Mouse (Mus musculus): ENCODE results near the gene Pxdn. TPM values are rescaled to one million over a fixed set of nuclear protein-coding genes. Genes with fewer than 3 reads are reported as not detected.

Pxdn gene
- total and polyA plus RNA-seq, 3 experiments = 0.04 to 0.21 (median 0.14) TPM

DNA sequence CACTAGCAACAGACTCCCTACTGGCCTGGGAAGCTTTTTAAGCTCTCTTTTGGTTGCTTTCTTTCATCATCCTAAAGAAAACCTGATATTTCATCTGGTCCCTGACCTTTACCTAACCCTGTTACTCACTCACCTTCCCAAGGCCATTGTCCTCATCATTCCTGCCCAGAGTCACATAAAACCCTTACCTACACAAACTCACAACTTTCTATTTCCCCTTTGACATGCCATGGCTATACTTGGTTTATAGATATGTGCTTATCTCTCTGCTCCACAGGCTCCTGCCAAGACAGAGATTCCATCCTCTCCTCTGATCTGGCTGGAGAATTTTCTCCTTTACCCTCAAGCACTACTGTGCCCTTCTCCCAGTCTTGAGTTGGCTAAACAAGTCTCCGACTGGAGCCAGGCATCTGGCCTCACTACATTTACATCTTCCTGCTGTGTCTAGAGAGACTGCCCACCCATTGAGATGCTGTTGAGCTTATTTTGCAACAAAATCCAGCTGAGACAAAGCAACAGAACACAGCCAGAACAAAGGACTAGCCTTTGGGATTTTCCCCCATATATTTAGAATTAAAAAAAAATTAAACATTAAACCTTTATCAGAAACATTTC, 124.2 kb downstream of the Pxdn start:
- dilution Hi-C loops (cut with MboI; ENCODE audit: extremely low pct_ligation_motif_present, extremely low pct_unique_long_range_greater_than_20kb, low sequenced_read_pairs) = no loop called here
- no peak for TF ChIP-seq E2F4 (IDR thresholded peaks at IDR 0.05; ENCODE audit: insufficient replicate concordance, low read depth, low read length)
- TF ChIP-seq CHD2 (IDR thresholded peaks at IDR 0.05; ENCODE audit: low read length) = no peak
- no peak for TF ChIP-seq SMC3 (IDR thresholded peaks at IDR 0.05; ENCODE audit: low read depth, low read length)
- TF ChIP-seq SIN3A (IDR thresholded peaks at IDR 0.05; ENCODE audit: low read length) = no peak
- TF ChIP-seq RCOR1 (conservative IDR thresholded peaks at IDR 0.05; ENCODE audit: low read depth, low read length) = no peak
- no peak for TF ChIP-seq POLR2AphosphoS2 (IDR thresholded peaks at IDR 0.05; ENCODE audit: low read depth, low read length)
- TF ChIP-seq CTCF (conservative IDR thresholded peaks at IDR 0.05 in 1 of 2, IDR thresholded peaks at IDR 0.05 in 1 of 2; ENCODE audit: low read depth in 2 of 2, low read length in 2 of 2) = no peak
- no peak for TF ChIP-seq ETS1 (conservative IDR thresholded peaks at IDR 0.05; ENCODE audit: low read depth, low read length)
- TF ChIP-seq ZKSCAN1 (IDR thresholded peaks at IDR 0.05; ENCODE audit: borderline replicate concordance, low read depth, low read length) = no peak

DNA sequence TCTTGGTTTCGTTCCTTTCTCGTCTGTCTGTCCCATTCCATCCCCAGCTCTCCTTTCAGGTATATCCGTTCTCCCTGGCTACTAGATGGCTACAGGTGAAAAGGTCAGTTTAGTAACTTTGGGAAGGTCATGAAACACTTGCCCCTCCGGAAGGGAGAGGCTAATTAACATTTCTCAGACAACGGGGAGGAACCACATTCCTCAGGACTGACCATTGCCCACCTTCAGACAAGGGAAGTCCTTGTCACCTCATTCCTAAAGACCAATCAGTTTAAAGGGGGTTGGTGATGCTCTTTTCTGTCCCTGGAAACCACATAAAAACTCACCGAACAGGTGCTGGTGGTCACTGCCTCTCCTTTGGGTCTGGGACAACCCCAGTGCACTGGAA, 124.7 kb downstream of the Pxdn start:
- TF ChIP-seq KAT2A (IDR thresholded peaks at IDR 0.05; ENCODE audit: insufficient replicate concordance, low read length) = no peak
- no peak for TF ChIP-seq HCFC1 (IDR thresholded peaks at IDR 0.05; ENCODE audit: low read depth, low read length)
- no peak for TF ChIP-seq USF2 (conservative IDR thresholded peaks at IDR 0.05; ENCODE audit: low read depth, low read length)
- TF ChIP-seq ELF1 (IDR thresholded peaks at IDR 0.05; ENCODE audit: low read depth, low read length) = no peak
- no peak for TF ChIP-seq RCOR1 (conservative IDR thresholded peaks at IDR 0.05; ENCODE audit: low read depth, low read length)
- TF ChIP-seq MAX (IDR thresholded peaks at IDR 0.05; ENCODE audit: low read length) = no peak
- no peak for TF ChIP-seq ZC3H11A (IDR thresholded peaks at IDR 0.05; ENCODE audit: low read depth, low read length)
- TF ChIP-seq SIN3A (IDR thresholded peaks at IDR 0.05; ENCODE audit: low read length) = no peak
- no peak for TF ChIP-seq POLR2A (IDR thresholded peaks at IDR 0.05; ENCODE audit: low read depth, low read length)
- no peak for TF ChIP-seq SMC3 (IDR thresholded peaks at IDR 0.05; ENCODE audit: low read depth, low read length)
- TF ChIP-seq MEF2A (IDR thresholded peaks at IDR 0.05; ENCODE audit: borderline replicate concordance, low read depth, low read length) = no peak
- no peak for TF ChIP-seq IRF4 (IDR thresholded peaks at IDR 0.05; ENCODE audit: low read depth, low read length)
- TF ChIP-seq TBP (conservative IDR thresholded peaks at IDR 0.05; ENCODE audit: low read depth, low read length) = no peak
- TF ChIP-seq ETS1 (conservative IDR thresholded peaks at IDR 0.05; ENCODE audit: low read depth, low read length) = no peak
- no peak for TF ChIP-seq MYC (IDR thresholded peaks at IDR 0.05; ENCODE audit: low read depth, low read length)
- Histone ChIP-seq H3K9me3 (replicated peaks; ENCODE audit: low read length) (no peaks in the 10 kb centered on the region), H3K9ac (ENCODE audit: insufficient read depth, low read depth) (no peak overlapping the region), H3K36me3 (replicated peaks in 1 of 2; ENCODE audit: control insufficient read depth in 1 of 2, insufficient read depth in 1 of 2, low read length in 1 of 2) (no peaks in the 10 kb centered on the region), H3K4me3 (replicated peaks in 1 of 3; ENCODE audit: low read depth in 2 of 3, low read length in 2 of 3, poor library complexity in 1 of 3) (no peak overlapping the region), H3K27ac (ENCODE audit: insufficient read depth, low read depth) (no peak overlapping the region), H3K79me2 (replicated peaks; ENCODE audit: control insufficient read depth, extremely low read depth, insufficient read depth, poor library complexity, severe bottlenecking) (no peaks in the 10 kb centered on the region), H3K4me2 (ENCODE audit: insufficient read depth, low read depth, poor library complexity, severe bottlenecking) (no peak overlapping the region), H3K27me3 (replicated peaks) (no peaks in the 10 kb centered on the region), H3K4me1 (ENCODE audit: control insufficient read depth in 1 of 2, insufficient read depth in 2 of 2) (no peaks in the 10 kb centered on the region)
- dilution Hi-C loops (cut with MboI; ENCODE audit: extremely low pct_ligation_motif_present, extremely low pct_unique_long_range_greater_than_20kb, low sequenced_read_pairs) = no loop called here
- in situ Hi-C loops (cut with MboI; ENCODE audit: low pct_ligation_motif_present, low pct_unique_long_range_greater_than_20kb, low sequenced_read_pairs) = no loop called here
- no peak for DNase-seq (ENCODE audit: extremely low read depth)

More for the DNA sequence above, 124.2 kb downstream of the Pxdn start:
- H3K79me2 ChIP-seq (replicated peaks; ENCODE audit: control insufficient read depth, extremely low read depth, insufficient read depth, poor library complexity, severe bottlenecking) = no peaks in the 10 kb centered on the region
- H3K27me3 ChIP-seq (replicated peaks) = no peaks in the 10 kb centered on the region
- in situ Hi-C loops (cut with MboI; ENCODE audit: low pct_ligation_motif_present, low pct_unique_long_range_greater_than_20kb, low sequenced_read_pairs) = no loop called here
- no peaks in the 10 kb centered on the region for H3K4me1 ChIP-seq (ENCODE audit: control insufficient read depth in 1 of 2, insufficient read depth in 2 of 2)
- no peaks in the 10 kb centered on the region for H3K36me3 ChIP-seq (replicated peaks in 1 of 2; ENCODE audit: control insufficient read depth in 1 of 2, insufficient read depth in 1 of 2, low read length in 1 of 2)
- H3K9ac ChIP-seq (ENCODE audit: insufficient read depth, low read depth) = no peak overlapping the region
- no peaks in the 10 kb centered on the region for H3K9me3 ChIP-seq (replicated peaks; ENCODE audit: low read length)
- no peak overlapping the region for H3K27ac ChIP-seq (ENCODE audit: insufficient read depth, low read depth)
- no peak overlapping the region for H3K4me3 ChIP-seq (replicated peaks in 1 of 3; ENCODE audit: low read depth in 2 of 3, low read length in 2 of 3, poor library complexity in 1 of 3)
- no peak overlapping the region for H3K4me2 ChIP-seq (ENCODE audit: insufficient read depth, low read depth, poor library complexity, severe bottlenecking)
- no peak for DNase-seq (ENCODE audit: extremely low read depth)

Other genes with a start within 250 kb of the Pxdn start
- not detected in 2 replicates for gene Tpo, start 195.0 kb downstream of the Pxdn start, total RNA-seq (2012; rRNA removed)
- gene Tpo, start 195.0 kb downstream of the Pxdn start, total RNA-seq (2014; rRNA removed) = not detected in 2 replicates
- gene Tpo, start 195.0 kb downstream of the Pxdn start, polyA plus RNA-seq (2012; ENCODE audit: insufficient read length, low read depth) = not detected in 2 replicates

Measured in CH12.LX (cell line).